Mouse (Mus musculus) cerebellum, adult 11-12 months (tissue): ENCODE data around the gene Pabpc4.
A peak's percentile ranks its signal among the peaks of the same experiment; 100 is the strongest.
"Not testable (repeated sequence)": the region's sequence is repeated elsewhere in the genome, so short reads cannot be mapped to it uniquely, and the experiment has no call there.

ENCODE experiments used
- DNase-seq: peaks from one replicate; pipeline ENCODE4 v3.0.0; 2022

Gene Pabpc4

GRCm38 (mm10) chr4:123248971-123249567, 13.1 kb upstream of the Pabpc4 start:
- peak; percentile 90 for DNase-seq

GRCm38 (mm10) chr4:123252214-123252613, 9.9 kb upstream of the Pabpc4 start:
- DNase-seq, result no peak

- no peak for DNase-seq
Measured at GRCm38 (mm10) chr4:123254617-123255016, 7.5 kb upstream of the Pabpc4 start.

GRCm38 (mm10) chr4:123260071-123260746, 1.9 kb upstream of the Pabpc4 start:
- no peak for DNase-seq

- no peak for DNase-seq
Measured at GRCm38 (mm10) chr4:123271063-123271462, 8.9 kb downstream of the Pabpc4 start.

GRCm38 (mm10) chr4:123280117-123280516, 18.0 kb downstream of the Pabpc4 start:
- DNase-seq, result no peak

GRCm38 (mm10) chr4:123282500-123282899, 20.3 kb downstream of the Pabpc4 start:
- peak; percentile 87 for DNase-seq

GRCm38 (mm10) chr4:123282915-123283674, 20.9 kb downstream of the Pabpc4 start:
- peak; percentile 26 for DNase-seq

- DNase-seq, result peak; percentile 23
Measured at GRCm38 (mm10) chr4:123283675-123284064, 21.5 kb downstream of the Pabpc4 start.

- DNase-seq, result no peak
Measured at GRCm38 (mm10) chr4:123284731-123285624, 22.8 kb downstream of the Pabpc4 start.

GRCm38 (mm10) chr4:123286790-123287189, 24.6 kb downstream of the Pabpc4 start:
- DNase-seq, result no peak

- DNase-seq, result no peak
Measured at GRCm38 (mm10) chr4:123289038-123289437, 26.9 kb downstream of the Pabpc4 start.

GRCm38 (mm10) chr4:123292390-123292789, 30.2 kb downstream of the Pabpc4 start:
- no peak for DNase-seq

GRCm38 (mm10) chr4:123292989-123293388, 30.8 kb downstream of the Pabpc4 start:
- no peak for DNase-seq

- DNase-seq, result no peak
Measured at GRCm38 (mm10) chr4:123293661-123294443, 31.7 kb downstream of the Pabpc4 start.

- not testable (repeated sequence) for DNase-seq
Measured at GRCm38 (mm10) chr4:123295026-123295425, 32.9 kb downstream of the Pabpc4 start.

GRCm38 (mm10) chr4:123295516-123296147, 33.5 kb downstream of the Pabpc4 start:
- DNase-seq, result no peak

GRCm38 (mm10) chr4:123296148-123296534, 34.0 kb downstream of the Pabpc4 start:
- DNase-seq, result no peak

GRCm38 (mm10) chr4:123297195-123297960, 35.2 kb downstream of the Pabpc4 start:
- DNase-seq, result no peak

GRCm38 (mm10) chr4:123298226-123298625, 36.1 kb downstream of the Pabpc4 start:
- DNase-seq, result no peak
